Mouse (Mus musculus): ENCODE measurements around the gene Sac3d1.

DNA sequence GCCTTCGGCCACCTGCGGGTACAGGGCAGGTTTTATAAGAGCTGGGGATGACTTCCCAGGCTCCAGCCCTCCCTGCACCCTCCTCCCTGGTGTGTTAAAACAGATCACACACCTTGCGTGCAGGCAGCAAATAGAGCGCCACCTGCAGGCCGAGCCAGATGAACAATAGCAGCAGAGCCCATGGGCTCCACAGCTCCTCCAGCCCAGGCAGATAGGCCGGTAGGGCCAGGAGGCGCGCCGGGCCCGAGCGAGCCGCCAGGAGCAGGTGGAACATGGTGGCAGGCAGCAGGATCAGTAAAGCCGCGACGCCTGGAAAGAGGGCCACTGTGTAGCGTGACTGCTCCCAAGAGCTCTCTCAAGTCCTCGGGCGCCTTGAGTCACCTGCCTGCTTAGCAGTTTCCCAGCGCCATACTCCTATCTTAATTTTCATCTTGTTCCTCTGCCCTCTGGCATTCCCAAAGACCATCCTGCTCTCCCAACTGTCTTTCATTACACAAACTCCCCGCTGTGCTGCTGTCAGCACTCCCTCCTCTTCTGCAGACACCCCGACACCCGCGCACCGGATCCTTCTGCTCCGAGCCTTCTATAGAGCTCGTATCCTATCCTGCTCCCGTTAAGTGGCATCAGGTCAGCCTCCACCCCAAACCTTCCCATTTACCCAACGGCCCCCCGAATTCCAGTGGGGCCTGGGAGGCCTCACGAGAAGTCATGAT, 51.3 kb downstream of the Sac3d1 start:
- TF ChIP-seq CTCF (IDR thresholded peaks at IDR 0.05; ENCODE audit: extremely low read depth, insufficient read depth, low read length): peak; percentile 77
- 0 out of 2 replicates have a peak, but pooled peaks have one; percentile 13 for TF ChIP-seq POLR2A (IDR thresholded peaks at IDR 0.05; ENCODE audit: extremely low read depth, insufficient read depth, low read length)
